Mouse (Mus musculus) G1E (cell line): ENCODE data around the gene 4632433K11Rik.

Experiments used
- CTCF ChIP-seq: IDR thresholded peaks from 2 replicates; pipeline ENCODE4 v1.5.1; 2012; ENCODE audit warnings: low read depth, low read length, inconsistent platforms, mixed read lengths
- POLR2AphosphoS5 ChIP-seq: IDR thresholded peaks from 2 replicates; pipeline ENCODE4 v1.6.1; 2012; ENCODE audit warnings: low read depth, low read length, inconsistent platforms; ENCODE audit not compliant: insufficient replicate concordance

DNA sequence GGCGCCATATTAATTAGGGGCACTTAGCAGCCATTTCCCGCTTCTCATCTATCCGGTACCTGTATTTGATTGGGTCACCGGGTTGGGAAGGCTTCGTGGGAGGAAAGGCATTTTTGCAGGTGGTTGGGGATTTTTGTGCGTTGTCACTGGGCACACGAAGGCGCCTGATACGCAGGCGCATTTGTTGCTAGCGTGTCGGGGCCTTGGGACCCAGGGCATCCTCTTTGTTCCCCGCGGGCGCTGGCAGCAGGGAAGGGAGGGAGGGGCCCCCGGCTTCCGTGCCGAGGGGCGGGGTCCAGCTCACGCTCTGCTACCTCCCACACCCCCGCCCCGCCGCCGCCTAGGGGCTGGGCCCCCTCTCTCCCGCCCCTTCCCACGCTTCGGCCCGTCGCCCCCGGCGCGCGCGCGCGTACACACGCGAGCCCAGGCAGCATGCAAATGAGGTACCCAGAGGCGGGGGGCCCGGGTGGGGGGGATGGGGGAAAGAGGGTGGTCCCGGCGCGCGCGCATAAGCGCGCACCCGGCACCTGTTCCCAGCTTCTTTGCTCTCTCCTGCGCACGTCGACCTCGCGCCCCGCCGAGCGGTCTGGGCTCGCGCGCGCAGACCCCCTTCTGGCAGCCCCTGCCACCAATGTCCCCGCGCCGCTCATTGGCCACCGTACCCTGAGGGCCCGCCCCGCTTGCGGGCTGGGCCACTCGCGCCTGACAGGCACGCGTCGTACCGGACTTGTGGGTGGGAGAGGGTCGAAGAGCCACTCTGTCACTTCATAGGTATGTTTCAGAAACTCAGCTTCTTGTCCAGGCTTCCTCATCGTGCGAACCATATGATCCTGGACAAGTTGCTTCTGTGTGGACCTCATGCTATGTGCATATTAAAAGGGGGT, 18.6 kb upstream of the 4632433K11Rik start, which contains the start of gene Gm44973:
- TF ChIP-seq CTCF (no peak), POLR2AphosphoS5 (no peak)
